16 mouse cellular contexts compared by ENCODE assay signal in genomic region chr2:131487337-131487736, GRCm38 (mm10).
"Had no signal": no experiment of that assay in that cellular context is flagged by ENCODE, and none has a peak within 500 bp of the region (broad histone marks: within the 10 kb centered on the region; RNA-seq: fewer than 3 reads in every experiment).

No protein-coding gene starts in this region.

- H3K4me3 ChIP-seq: midbrain, embryonic 13.5 days; myocyte; neural tube, embryonic 15.5 days had no signal

- H3K27ac ChIP-seq: kidney, postnatal 0 days; liver, embryonic 14.5 days; midbrain, embryonic 13.5 days; neural tube, embryonic 15.5 days had no signal

- ATAC-seq: intestine, postnatal 0 days; lung, postnatal 0 days; midbrain, embryonic 13.5 days had no signal

- H3K4me2 ChIP-seq: midbrain, embryonic 13.5 days; neural tube, embryonic 15.5 days had no signal

- H3K9me3 ChIP-seq: midbrain, embryonic 13.5 days; neural tube, embryonic 15.5 days had no signal

- DNase-seq: kidney, adult 9 months; kidney, postnatal 36 days; layer of hippocampus, adult 9-11 months; layer of hippocampus, postnatal 36 days; liver; lung, adult 2 months; lung, postnatal 36 days; thymus, adult 18-20 months; thymus, postnatal 25 days had no signal

- H3K27me3 ChIP-seq: midbrain, embryonic 13.5 days; neural tube, embryonic 15.5 days had no signal

- H3K9ac ChIP-seq: liver, embryonic 14.5 days; midbrain, embryonic 13.5 days; neural tube, embryonic 15.5 days had no signal

- H3K36me3 ChIP-seq: midbrain, embryonic 13.5 days; neural tube, embryonic 15.5 days had no signal
